Mouse (Mus musculus) layer of hippocampus, postnatal 36 days (tissue): Measurements from ENCODE around the gene Ubac2. TPM values are rescaled to one million over a fixed set of nuclear protein-coding genes. Genes with fewer than 3 reads are reported as not detected.
A peak's percentile ranks its signal among the peaks of the same experiment; 100 is the strongest.
"Not testable (repeated sequence)": the region's sequence is repeated elsewhere in the genome, so short reads cannot be mapped to it uniquely, and the experiment has no call there.

Source experiments
- DNase-seq, 2 experiments: peaks; one replicate each; pipeline ENCODE4 v3.0.0; 2022
- total RNA-seq, 2 experiments: library from RNA; stranded (reverse); gene quantifications; 2 replicates each; pipeline ENCODE4 v1.2.3; 2021

Gene Ubac2
- total RNA-seq, result 10 to 100 TPM; 47.8 to 48.9 TPM

DNA sequence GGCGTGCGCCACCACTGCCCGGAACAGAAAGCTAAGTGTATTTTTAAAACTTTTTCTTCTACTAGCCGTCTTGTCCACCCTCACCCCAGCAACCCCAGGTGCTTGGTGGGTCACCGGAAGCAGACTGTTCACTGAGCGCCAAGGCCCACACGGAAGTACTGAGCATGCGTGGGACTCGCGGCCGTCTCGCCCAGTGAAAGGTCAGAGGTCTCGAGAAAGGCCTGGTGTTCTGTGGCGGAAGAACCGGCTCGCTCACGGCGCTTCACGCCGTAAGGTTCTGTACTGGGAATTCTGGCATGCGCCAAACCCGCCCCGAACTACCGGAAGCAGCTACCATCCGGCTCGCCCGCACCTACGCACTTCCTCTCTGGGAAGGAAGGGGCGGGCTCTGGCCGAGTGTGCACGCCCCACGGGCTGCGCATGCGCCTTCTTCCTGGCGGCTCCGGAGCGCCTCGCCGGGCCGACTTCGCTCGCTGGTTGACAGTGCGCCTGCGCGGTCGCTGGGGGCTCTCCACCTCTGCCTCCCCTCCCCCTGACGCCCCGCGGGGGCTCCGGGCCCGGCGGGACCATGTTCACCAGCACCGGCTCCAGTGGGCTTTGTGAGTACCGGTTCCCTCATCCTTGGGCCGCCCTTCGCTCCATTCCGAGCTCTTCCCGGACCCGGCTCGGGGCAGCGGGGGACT is at the start of gene Ubac2:
Gene Ubac2 (plus strand): TSS at position 445 of the 683 bp plus-strand sequence.
- peak; percentile 98 for DNase-seq

DNA sequence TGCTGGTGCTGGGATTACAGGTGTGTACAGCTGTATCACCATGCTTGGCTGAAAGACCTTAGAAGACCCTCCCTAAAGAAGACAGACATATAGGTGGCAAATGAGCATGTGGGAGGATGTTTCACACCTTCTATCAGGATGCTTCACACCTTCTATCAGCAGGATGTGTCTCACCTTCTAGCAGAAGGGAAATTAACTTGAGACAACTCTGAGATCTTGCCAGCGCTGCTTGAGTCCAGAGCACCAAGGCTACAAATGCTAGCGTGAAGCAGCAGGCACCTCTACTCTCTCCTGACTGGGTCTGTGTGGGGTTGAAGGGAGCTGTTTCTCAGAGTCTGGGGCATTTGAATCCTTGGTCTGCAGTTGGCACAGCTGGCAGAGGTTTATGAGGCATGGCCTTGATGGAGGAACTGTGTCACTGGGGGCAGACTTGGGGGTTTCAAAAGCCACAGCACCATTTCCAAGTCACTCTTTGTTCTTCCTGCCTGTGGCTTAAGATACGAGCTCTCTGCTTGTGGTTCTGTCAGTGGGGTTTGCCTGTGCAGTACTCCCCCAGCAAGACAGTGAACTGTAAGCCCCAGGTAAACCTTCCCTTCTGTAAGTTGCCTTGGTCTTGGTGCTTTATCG is 48.5 kb upstream of the Ubac2 start:
- DNase-seq, result no peak

GRCm38 (mm10) chr14:121833001-121833520 is 45.4 kb upstream of the Ubac2 start:
- no peak for DNase-seq

DNA sequence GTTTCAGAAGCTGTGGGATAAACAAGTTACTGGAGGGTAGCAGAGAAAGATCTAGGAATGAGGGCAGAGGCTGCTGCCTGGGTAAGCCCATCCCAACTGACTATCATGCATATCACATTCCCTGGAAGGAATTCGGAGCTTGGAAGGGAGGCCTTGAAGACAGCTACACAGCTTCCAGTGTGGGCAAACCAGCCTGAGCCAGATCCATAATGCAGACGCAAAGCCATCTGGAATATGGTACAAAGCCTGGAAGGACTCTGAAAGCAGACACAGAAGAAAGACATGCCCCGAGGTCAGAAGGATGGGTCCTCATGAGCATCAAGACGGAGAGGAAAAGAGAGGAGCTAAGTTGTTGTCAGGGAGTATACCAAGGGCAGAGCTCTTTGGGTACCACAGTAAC is 40.3 kb upstream of the Ubac2 start:
- no peak for DNase-seq

- DNase-seq, result no peak
Observed at GRCm38 (mm10) chr14:121840217-121840616, 38.2 kb upstream of the Ubac2 start.

DNA sequence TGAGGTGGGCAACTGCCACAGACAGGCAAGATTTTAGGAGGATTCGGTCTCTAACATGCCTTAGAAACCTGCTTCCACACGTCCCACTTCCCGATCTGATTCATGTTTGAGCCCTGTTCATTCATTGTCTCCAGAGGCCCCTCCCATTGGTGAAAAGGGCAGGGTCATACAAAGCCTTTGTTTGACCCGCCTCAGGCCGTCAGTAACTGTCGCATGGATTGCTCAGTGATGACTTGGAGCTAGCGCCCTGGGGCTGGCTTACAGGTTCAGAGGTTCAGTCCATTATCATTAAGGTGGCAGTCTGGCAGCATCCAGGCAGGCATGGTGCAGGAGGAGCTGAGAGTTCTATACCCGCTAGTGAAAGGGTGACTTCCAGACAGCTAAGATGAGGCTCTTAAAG is 33.9 kb upstream of the Ubac2 start:
- no peak for DNase-seq

- DNase-seq, result no peak
Observed at GRCm38 (mm10) chr14:121851231-121851630, 27.2 kb upstream of the Ubac2 start.

GRCm38 (mm10) chr14:121852531-121852930 is 25.9 kb upstream of the Ubac2 start:
- DNase-seq, result no peak

DNA sequence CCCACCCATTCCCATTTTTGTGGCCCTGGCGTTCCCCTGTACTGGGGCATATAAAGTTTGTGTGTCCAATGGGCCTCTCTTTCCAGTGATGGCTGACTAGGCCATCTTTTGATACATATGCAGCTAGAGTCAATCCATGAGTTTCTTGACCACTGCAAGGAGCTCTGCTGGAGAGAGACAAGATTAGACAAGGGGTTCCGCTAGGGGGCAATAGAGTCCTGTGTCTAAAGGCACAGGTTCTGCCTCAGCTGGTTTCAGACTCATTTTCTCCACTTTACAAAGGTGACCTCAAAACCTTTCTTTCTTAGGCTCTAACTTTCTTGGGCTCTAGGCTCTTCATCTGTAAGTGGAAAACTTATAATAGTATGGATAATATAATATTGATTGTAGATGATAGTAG is 13.3 kb upstream of the Ubac2 start:
- peak; percentile 44 to 52 for DNase-seq

GRCm38 (mm10) chr14:121866574-121866973 is 11.8 kb upstream of the Ubac2 start:
- DNase-seq, result no peak

DNA sequence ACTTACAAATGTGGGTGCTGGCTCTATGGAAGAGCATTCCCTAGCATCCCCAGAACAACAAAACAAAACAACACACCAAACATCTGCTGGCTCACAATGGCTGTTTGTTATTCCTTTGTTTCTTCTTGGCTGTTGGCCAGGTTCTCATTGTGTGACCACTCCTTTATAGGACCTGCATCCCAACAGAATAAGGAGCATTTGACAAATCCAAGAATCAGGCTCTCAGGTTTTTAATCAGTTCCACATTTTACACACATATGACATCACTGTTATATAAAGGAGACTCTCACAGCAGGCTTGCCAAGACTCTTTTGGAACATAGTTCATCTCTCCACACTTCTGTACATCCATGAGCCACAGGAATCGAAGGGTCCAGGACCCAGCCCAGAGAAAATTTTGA is 9.3 kb upstream of the Ubac2 start:
- no peak for DNase-seq

GRCm38 (mm10) chr14:121872760-121873159 is 5.7 kb upstream of the Ubac2 start:
- no peak for DNase-seq

GRCm38 (mm10) chr14:121873172-121873571 is 5.2 kb upstream of the Ubac2 start:
- DNase-seq, result no peak

DNA sequence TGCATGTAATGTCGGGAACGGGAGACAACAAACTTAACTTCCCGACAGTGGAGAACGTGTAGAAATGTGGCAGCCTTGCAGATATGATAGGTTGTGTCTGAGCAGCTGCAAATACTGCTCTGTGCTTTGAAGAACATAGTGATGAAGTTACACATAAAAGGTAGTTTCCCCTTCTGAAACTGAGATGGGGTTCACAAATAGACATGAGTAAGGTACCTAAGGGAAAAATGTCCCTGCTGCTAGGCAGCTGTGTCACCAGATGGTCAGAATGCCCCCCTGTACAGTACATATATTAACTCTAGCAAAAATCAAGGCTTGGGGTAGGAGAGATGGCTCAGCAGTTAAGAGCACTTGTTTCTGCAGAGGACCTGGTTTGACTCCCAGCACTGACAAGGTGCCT is 4.8 kb upstream of the Ubac2 start:
- DNase-seq, result no peak

GRCm38 (mm10) chr14:121876190-121876589 is 2.2 kb upstream of the Ubac2 start:
- DNase-seq, result not testable (repeated sequence)

DNA sequence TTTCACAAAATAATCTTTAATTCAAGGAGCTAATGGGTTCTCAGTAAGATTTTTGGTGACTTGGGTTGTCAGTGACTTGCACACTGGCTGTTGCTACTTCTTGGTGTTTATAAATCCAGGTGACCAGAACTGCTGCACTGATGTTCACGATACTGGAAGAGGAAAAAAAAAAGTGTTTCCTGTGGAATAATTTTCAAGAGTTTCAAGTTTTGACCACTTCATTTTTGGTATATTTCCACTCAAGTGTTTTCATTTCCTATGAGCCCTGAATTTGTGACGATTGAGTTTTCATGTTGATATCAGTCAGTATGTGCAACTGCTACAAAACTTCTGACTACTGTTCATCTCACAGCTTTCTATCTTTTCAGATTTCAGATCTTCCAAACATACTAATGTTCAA is 1.6 kb upstream of the Ubac2 start:
- DNase-seq, result no peak

GRCm38 (mm10) chr14:121877640-121878039 is 780 bp upstream of the Ubac2 start:
- DNase-seq, result no peak

DNA sequence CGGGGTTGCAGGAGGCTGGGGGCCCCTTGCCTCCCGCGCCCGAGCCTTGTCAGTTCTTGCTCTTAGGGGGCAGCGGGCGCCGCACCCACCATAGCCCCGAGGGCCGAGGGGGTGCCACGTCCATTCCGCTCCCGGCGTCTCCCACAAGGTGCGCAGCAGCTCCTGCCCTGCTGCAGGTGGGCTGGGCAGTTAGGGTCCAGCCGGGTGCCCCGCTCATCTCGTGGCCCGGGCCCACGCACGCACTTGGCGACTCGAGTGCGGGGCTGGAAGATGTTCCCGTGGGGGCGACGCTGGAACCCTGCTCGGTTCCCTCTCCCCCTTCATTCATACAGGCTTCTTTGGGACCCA is 413 bp downstream of the Ubac2 start:
- no peak for DNase-seq

- DNase-seq, result peak; percentile 33 to 39
Observed at GRCm38 (mm10) chr14:121879266-121879840, 933 bp downstream of the Ubac2 start.

- DNase-seq, result no peak
Observed at GRCm38 (mm10) chr14:121881211-121881610, 2.8 kb downstream of the Ubac2 start.

DNA sequence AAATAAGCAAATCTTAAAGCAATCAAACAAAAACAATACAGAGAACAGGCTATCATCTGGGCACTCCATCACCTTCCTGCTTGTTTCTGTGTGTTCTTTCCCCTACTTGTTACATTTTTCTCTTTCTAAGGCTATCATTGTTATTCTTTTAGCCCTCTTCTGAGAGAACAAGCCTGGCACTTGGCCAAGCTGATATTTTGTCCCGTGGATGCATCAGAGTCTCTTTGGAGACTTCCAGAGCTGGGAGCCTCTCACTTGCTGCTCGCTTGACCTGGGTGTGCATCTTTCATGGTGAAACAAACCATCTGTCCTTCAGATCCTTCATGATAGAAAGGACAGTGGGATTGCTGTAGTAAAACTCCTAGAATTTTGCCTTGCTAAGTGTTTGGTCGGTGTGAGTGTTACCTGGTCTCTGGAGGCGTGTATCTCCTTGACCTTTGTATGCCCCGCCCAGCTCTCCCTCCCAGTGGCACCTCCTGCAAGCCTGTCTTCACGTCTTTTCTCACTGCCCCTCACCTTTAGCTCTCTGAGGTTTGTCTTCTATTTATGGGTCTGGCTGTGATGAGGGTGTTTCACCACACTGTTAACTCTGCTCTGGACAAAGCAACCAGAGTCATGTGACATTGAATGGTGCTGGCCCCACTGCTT is 5.9 kb downstream of the Ubac2 start:
- no peak for DNase-seq

DNA sequence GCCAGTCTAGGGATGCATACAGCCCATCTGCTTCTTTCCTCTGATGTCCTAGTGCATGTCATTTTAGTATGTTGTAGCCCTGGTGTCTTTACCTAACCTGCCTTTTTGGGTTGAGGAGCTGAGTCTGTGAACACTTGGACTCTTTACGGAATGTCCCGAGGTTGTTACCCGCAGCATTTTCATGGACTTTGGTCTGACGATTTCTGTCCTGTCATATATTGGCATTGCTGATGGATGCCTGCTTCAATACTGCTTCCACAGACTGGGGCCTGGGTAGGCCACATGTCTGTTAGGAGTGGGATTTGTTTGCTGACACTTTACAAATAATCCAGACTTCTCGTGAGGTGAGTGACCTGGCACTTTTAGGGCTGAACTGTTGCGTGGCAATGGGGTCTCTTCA is 15.3 kb downstream of the Ubac2 start:
- DNase-seq, result no peak

DNA sequence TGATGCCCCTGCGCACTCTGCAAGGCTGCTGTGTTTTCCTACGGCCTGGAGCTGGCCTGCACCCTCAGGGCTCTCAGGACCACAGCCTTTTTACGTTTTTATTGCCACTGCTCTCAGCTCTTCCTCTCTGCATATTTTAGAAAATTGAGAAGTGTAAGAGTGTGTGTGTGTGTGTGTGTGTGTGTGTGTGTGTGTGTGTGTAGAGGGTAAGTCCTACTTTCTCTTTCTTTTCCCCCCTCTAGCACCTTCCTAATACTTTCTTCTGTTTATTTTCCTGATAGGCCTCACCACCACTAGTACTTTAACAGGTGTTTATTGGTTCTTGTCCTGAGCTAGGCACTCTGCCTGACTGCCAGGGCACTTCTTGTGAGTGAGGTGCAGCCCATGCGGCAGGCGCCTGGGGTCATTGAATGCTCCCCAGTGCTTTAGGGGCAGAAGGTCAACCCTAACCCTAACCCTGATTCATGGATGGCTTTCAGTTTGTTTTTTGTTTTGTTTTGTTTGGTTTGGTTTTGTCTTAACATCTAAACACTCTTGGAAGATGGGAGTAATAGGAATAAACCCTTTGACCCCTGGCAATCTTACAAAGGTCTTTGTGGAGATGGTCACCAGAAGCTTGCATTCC is 16.2 kb downstream of the Ubac2 start:
- no peak for DNase-seq
